20 mouse cellular contexts compared by ENCODE assay signal in genomic region chr11:90808443-90808842, GRCm38 (mm10).
DNase-seq lines count a peak whose midpoint lies in the region; ATAC-seq and TF ChIP-seq lines count a peak whose summit lies in the region.
"Had no signal": no experiment of that assay in that cellular context is flagged by ENCODE, and none has a peak within 500 bp of the region (broad histone marks: within the 10 kb centered on the region; RNA-seq: fewer than 3 reads in every experiment).

No protein-coding gene starts in this region.

- no peak for TF ChIP-seq CTCF in olfactory bulb, adult 2 months (IDR thresholded peaks at IDR 0.05; ENCODE audit: insufficient read depth, low read depth, low read length)

- H3K9ac ChIP-seq in neural tube, embryonic 11.5 days (ENCODE audit: low read length), result no peak overlapping the region
- no peak overlapping the region for H3K9ac ChIP-seq in neural tube, embryonic 15.5 days (replicated peaks)
- no peak overlapping the region for H3K9ac ChIP-seq in embryonic facial prominence, embryonic 15.5 days
- H3K9ac ChIP-seq: embryonic facial prominence, embryonic 12.5 days; forebrain, embryonic 13.5 days; forebrain, postnatal 0 days; hindbrain, embryonic 14.5 days; intestine, embryonic 15.5 days had no signal

- no peaks in the 10 kb centered on the region for H3K9me3 ChIP-seq in neural tube, embryonic 11.5 days (ENCODE audit: control insufficient read depth, low read length)
- no peaks in the 10 kb centered on the region for H3K9me3 ChIP-seq in neural tube, embryonic 15.5 days (replicated peaks)
- no peaks in the 10 kb centered on the region for H3K9me3 ChIP-seq in embryonic facial prominence, embryonic 15.5 days (replicated peaks)
- H3K9me3 ChIP-seq: embryonic facial prominence, embryonic 12.5 days; forebrain, embryonic 13.5 days; hindbrain, embryonic 10.5 days; intestine, embryonic 15.5 days had no signal

- H3K4me1 ChIP-seq in neural tube, embryonic 11.5 days (ENCODE audit: control insufficient read depth, insufficient read depth, low read length), result no peaks in the 10 kb centered on the region
- no peaks in the 10 kb centered on the region for H3K4me1 ChIP-seq in neural tube, embryonic 15.5 days
- H3K4me1 ChIP-seq in embryonic facial prominence, embryonic 15.5 days, result peaks cover 9% of the 10 kb centered on the region; the same call in 1 of the 2 replicates
- H3K4me1 ChIP-seq in olfactory bulb, adult 2 months (ENCODE audit: control insufficient read depth, insufficient read depth, low read length), result no peaks in the 10 kb centered on the region
- H3K4me1 ChIP-seq: embryonic facial prominence, embryonic 12.5 days; forebrain, embryonic 13.5 days; hindbrain, embryonic 10.5 days; intestine, embryonic 15.5 days had no signal

- no peak for TF ChIP-seq POLR2A in olfactory bulb, adult 2 months (IDR thresholded peaks at IDR 0.05; ENCODE audit: insufficient read depth, low read depth, low read length)

- H3K27me3 ChIP-seq in neural tube, embryonic 11.5 days (ENCODE audit: control insufficient read depth, insufficient read depth, low read length), result no peaks in the 10 kb centered on the region
- no peaks in the 10 kb centered on the region for H3K27me3 ChIP-seq in neural tube, embryonic 15.5 days (replicated peaks)
- no peaks in the 10 kb centered on the region for H3K27me3 ChIP-seq in embryonic facial prominence, embryonic 15.5 days
- H3K27me3 ChIP-seq: embryonic facial prominence, embryonic 12.5 days; forebrain, embryonic 13.5 days; intestine, embryonic 15.5 days had no signal

- no peaks in the 10 kb centered on the region for H3K36me3 ChIP-seq in neural tube, embryonic 11.5 days (ENCODE audit: control insufficient read depth, insufficient read depth, low read length)
- no peaks in the 10 kb centered on the region for H3K36me3 ChIP-seq in neural tube, embryonic 15.5 days
- H3K36me3 ChIP-seq in embryonic facial prominence, embryonic 15.5 days, result no peaks in the 10 kb centered on the region
- H3K36me3 ChIP-seq: embryonic facial prominence, embryonic 12.5 days; hindbrain, embryonic 10.5 days; intestine, embryonic 15.5 days had no signal

- peak; percentile 71 for ATAC-seq in frontal cortex, adult (ENCODE audit: low TSS enrichment)
- ATAC-seq in neural tube, embryonic 11.5 days (ENCODE audit: insufficient read depth, low FRiP score, low TSS enrichment), result no peak
- ATAC-seq in neural tube, embryonic 15.5 days (ENCODE audit: low FRiP score), result no peak
- peak; percentile 73 for ATAC-seq in embryonic facial prominence, embryonic 15.5 days (ENCODE audit: insufficient number of reproducible peaks, low FRiP score, low TSS enrichment, low read depth)
- ATAC-seq: forebrain, embryonic 13.5 days; forebrain, postnatal 0 days; intestine, embryonic 15.5 days had no signal

- WGBS in neural tube, embryonic 11.5 days, result 63% methylated on average over 1 of the region's 1 CpGs
- WGBS in neural tube, embryonic 15.5 days, result 85% methylated on average over 1 of the region's 1 CpGs
- WGBS in embryonic facial prominence, embryonic 15.5 days, result 19% methylated on average over 1 of the region's 1 CpGs
- WGBS in olfactory bulb, adult 2 months, result 28% methylated on average over 1 of the region's 1 CpGs

- no peak for DNase-seq in frontal cortex, postnatal 10 days (ENCODE audit: low spot score in 2 of 2)
- DNase-seq in neural tube, embryonic 11.5 days (ENCODE audit: low spot score), result peak; percentile 9
- DNase-seq in urinary bladder, postnatal 14 days (ENCODE audit: low spot score), result no peak
- DNase-seq: adrenal gland, adult 2 months; adrenal gland, postnatal 25 days; cerebellum, adult 2 months; cerebellum, postnatal 10 days; forebrain, postnatal 0 days; gastrocnemius, postnatal 14 days; heart, adult 2 months had no signal

- no peak overlapping the region for H3K4me3 ChIP-seq in neural tube, embryonic 11.5 days (ENCODE audit: low read depth, low read length)
- no peak overlapping the region for H3K4me3 ChIP-seq in neural tube, embryonic 15.5 days (replicated peaks)
- H3K4me3 ChIP-seq in embryonic facial prominence, embryonic 15.5 days (replicated peaks), result no peak overlapping the region
- H3K4me3 ChIP-seq in olfactory bulb, adult 2 months (ENCODE audit: insufficient read depth, low read depth, low read length), result no peak overlapping the region
- H3K4me3 ChIP-seq: embryonic facial prominence, embryonic 12.5 days; forebrain, embryonic 13.5 days; heart, adult 2 months; hindbrain, embryonic 10.5 days; intestine, embryonic 15.5 days had no signal

- no peak overlapping the region for H3K27ac ChIP-seq in neural tube, embryonic 11.5 days (ENCODE audit: low read depth, low read length)
- H3K27ac ChIP-seq in neural tube, embryonic 15.5 days (replicated peaks), result no peak overlapping the region
- no peak overlapping the region for H3K27ac ChIP-seq in embryonic facial prominence, embryonic 15.5 days (replicated peaks)
- H3K27ac ChIP-seq in olfactory bulb, adult 2 months (ENCODE audit: insufficient read depth, low read depth, low read length), result peak overlapping the region; percentile 64; the same call in 1 of the 2 replicates
- H3K27ac ChIP-seq: embryonic facial prominence, embryonic 12.5 days; forebrain, embryonic 13.5 days; heart, adult 2 months; hindbrain, embryonic 10.5 days; hindbrain, embryonic 14.5 days; intestine, embryonic 15.5 days had no signal

- H3K4me2 ChIP-seq in neural tube, embryonic 11.5 days (ENCODE audit: low read depth), result no peak overlapping the region
- no peak overlapping the region for H3K4me2 ChIP-seq in neural tube, embryonic 15.5 days
- H3K4me2 ChIP-seq in embryonic facial prominence, embryonic 15.5 days (replicated peaks), result no peak overlapping the region
- H3K4me2 ChIP-seq: embryonic facial prominence, embryonic 12.5 days; forebrain, embryonic 13.5 days; heart, embryonic 11.5 days; hindbrain, embryonic 14.5 days; intestine, embryonic 15.5 days had no signal

Comparison
In these comparisons a context has a peak if more than half of its experiments do, and no peak if none do; other contexts are left out.
1. ATAC-seq: peak in frontal cortex, adult (single experiment) and embryonic facial prominence, embryonic 15.5 days (single experiment); none in neural tube, embryonic 11.5 days (single experiment) and neural tube, embryonic 15.5 days (single experiment).